Mouse (Mus musculus) olfactory bulb, adult 2 months (tissue): Measurements from ENCODE around the gene Pigl.

Experiments used
- CTCF ChIP-seq: fragments of 200-500 bp; IDR thresholded peaks from 2 replicates; pipeline ENCODE4 v1.5.1; 2012; ENCODE audit warnings: low read depth, mild to moderate bottlenecking, low read length, moderate library complexity; ENCODE audit not compliant: insufficient read depth
- POLR2A ChIP-seq: fragments of 200-500 bp; IDR thresholded peaks from 2 replicates; pipeline ENCODE4 v1.6.1; 2012; ENCODE audit warnings: mild to moderate bottlenecking, low read depth, low read length, moderate library complexity; ENCODE audit not compliant: insufficient read depth

GRCm38 (mm10) chr11:62540167-62540566 lies 81.9 kb downstream of the Pigl start:
- TF ChIP-seq CTCF (no peak), POLR2A (no peak)
